Mouse (Mus musculus) gastrocnemius, adult 8-10 months (tissue): ENCODE data around the gene Cpb1. TPM values are rescaled to one million over a fixed set of nuclear protein-coding genes. Genes with fewer than 3 reads are reported as not detected.

Experiments
- microRNA-seq: library from miRNA; unstranded; fragments of <30 nt; microRNA quantifications from one replicate; pipeline ENCODE4 v1.2.0, GENCODE M21; 2022
- total RNA-seq, 4 experiments: library from RNA; stranded (reverse); gene quantifications; 2 replicates each; pipeline ENCODE4 v1.2.4; 2022

Cpb1 gene
- total RNA-seq, 4 experiments from 2014 or later = not detected

Small RNA genes within 50 kb of the gene (microRNA-seq; reads per million reads assigned to microRNA genes)
- gene Mir7007 = 3.3 reads per million

Other genes starting within 250 kb of the Cpb1 start
- gene Hps3, start 240.4 kb downstream of the Cpb1 start, total RNA-seq = 1 to 10 TPM; 3.1 to 4.1 (median 3.8) TPM
- gene Hltf, start 217.9 kb downstream of the Cpb1 start, total RNA-seq = 1 to 10 TPM; 1.3 to 2.4 (median 2.2) TPM
- 100 to 1,000 TPM; 435 to 506 (median 464) TPM for gene Gyg, start 120.4 kb downstream of the Cpb1 start, total RNA-seq
- gene Cpa3, start 33.6 kb downstream of the Cpb1 start, total RNA-seq = 1 to 10 TPM in 3 of 4 experiments, under 1 TPM in 1; 0.79 to 2.3 (median 1.2) TPM
- gene Agtr1b, start 91.4 kb upstream of the Cpb1 start, total RNA-seq = under 1 TPM in 1 of 4 experiments, not detected in 3; 0.13 TPM